Mouse (Mus musculus) frontal cortex, postnatal 14 days (tissue): Measurements from ENCODE around the gene Fgfr2.

Source experiments
- DNase-seq, 2 experiments: peaks; one replicate each; pipeline ENCODE4 v3.0.0; 2022; ENCODE audit warnings: low spot score in 2 of 2

The Fgfr2 gene

DNA sequence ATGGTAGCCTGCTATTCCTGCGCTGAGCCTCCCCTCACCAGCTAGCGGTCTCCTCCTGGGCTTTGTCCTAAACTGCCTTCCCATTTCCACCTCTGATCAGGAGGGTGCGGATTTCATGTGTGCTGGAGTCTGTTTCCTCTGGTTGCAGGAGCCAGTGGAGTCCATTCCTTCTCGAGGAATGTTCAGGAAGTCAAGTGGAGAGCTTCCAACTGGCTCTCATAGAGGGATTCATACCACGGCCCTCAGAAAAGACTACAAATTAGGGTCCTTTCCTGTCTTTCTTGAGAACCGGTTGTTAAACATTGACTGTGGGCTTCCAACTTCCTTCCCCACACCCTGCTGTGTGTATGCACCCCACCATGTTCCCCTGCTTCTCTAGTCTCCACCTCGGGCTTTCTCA lies 2834.9 kb downstream of the Fgfr2 start:
- no peak for DNase-seq

DNA sequence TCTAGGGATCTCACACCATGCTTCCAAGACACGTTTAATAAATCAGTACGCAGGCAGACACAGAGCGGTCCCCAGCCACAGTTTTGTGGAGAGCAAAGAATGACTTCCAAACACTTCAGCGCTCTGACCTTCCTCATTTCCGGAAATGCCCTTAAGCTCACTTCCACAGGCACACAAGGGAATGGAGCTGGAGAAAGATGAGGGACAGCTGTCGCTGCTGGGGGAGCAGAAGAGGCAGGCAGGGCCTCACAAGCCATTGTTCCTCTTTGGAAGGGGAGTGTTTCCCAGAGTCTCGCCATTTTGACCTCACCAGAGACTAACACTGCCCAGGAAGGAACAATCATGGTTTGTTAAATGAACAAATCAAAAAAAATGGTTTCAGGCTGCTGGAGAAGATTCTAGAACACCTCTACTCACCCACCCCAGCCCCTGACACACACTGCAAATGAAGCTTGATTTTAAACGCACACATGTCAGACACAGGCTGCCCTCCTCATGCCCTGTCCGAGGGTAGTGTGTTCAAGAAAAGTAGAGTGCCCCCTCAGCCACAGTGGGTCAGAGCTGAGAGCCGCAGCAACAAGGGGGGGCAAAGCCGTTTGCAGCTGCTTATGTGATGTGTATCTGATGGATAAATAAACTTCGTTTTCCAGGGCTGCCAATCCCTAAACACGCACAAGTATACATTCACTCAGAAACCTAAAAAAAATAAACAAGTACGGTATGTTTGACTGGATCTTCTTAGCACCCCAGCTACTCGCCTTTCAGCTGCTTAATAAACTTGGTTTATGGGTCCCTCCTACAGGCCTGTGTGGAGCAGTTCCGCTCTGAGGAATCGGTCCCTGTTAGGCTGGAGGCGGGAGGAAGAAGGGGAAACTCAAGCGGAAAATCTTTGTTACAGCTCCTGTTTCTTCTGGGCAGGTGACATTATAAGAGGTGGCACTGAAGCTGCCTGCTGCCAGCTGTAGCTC lies 2844.1 kb downstream of the Fgfr2 start:
- no peak for DNase-seq

DNA sequence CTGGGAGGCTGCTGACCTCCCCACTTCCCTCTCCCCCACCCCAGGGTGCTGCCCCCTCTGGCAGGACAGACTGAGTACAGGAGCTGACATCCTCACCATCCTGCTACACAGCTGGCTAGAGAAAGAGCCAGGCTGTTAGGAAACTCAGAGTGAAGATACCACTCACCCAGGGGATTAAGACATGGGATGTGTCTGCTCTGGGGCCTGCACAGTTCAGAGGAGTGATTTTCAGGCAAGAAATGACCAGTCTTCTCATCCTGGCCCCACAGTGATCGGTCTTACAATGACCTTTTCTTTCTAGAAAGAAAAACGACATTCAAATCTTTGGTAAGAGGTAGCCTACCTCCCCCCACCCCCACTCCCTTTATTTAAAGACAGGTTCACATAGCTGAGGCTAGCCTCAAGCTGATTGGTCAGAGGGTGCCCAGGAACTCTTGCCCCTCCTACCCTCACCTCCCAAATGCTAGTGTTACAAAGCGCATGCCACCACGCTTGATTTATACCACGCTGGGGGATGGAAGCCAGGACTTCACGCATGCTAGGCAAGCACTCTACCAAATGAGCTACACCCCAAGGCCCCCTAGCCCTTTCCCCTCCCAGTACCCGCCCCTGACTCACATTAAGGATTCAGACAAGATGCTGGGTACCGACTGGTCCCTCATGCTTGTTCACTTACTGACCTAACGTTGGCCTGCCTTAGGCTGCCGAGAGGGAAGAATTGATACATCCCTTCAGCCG lies 2845.0 kb downstream of the Fgfr2 start:
- DNase-seq, result no peak

DNA sequence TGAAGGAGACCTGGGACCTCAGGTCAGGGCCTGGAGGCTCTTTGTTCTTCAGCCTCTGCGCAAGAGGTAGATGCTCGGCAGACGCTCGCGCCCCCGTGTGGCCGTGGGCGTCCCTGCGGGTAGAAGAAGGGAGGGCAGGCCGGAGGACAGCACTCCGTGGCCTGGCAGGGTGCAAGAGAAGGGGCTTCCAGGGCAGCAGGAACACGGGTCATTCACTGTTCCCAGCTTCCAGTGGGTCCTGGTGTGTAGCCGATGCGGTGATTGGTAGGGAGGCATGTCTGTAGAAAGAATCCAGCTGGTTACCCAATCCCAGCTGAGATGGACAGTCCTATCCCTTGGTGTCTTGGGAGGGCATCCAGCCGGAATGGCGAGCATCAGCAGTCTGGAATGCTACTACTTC lies 2849.9 kb downstream of the Fgfr2 start:
- peak in 1 of 2 experiments; percentile 65 for DNase-seq

DNA sequence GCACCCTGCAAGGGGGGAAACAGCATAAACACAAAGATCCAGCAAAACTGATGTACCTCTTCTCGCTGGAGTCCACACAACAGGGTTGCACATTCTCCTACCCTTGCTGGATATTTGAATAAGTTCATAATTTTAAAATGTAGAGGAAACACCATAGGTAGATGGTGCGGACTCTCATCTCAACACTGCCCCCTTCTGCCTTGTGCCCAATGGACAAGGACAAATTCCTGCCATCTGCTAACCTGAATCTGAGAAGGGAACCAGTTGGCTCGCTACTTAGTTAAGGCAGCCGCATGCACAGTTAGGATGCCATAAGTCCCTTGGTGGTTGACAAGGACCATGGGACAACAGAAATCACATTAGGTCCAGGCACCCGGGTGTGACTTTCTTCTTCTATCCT lies 2852.3 kb downstream of the Fgfr2 start:
- DNase-seq, result no peak

DNA sequence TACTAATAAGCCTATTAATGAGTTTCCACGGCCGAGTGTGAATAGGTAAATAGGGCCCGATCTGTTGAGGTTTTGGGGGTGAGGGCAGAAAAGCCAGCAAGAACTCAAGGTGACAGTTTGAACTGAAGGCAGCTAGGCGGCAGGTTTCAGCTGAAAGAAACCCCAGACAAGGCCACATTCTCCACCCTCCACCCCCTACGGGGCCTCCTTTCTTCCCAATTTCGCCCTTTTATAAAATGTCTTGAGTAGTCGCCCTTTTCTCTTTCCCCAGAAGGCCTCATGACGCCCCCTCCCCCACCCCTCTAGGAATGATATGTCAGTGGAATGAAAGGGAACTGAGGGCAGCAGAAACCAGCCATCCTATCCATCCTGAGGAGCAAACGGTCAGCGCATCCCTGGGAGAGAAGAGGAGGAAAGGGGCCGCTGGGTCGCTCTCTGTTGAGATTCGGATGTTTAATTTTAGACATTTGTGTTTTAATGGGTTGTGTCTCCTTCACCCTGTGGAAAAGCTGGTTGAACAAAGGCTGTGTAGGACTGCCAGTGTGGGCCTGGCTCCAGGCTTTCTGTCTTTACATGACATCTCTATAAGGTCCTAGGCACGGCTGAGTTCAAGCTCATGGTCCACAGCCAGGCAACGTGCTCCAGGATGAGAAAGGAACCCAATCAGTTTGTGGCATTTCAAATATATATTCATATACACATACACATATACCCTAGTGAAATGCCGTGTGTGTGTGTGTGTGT lies 2853.9 kb downstream of the Fgfr2 start:
- no peak for DNase-seq

DNA sequence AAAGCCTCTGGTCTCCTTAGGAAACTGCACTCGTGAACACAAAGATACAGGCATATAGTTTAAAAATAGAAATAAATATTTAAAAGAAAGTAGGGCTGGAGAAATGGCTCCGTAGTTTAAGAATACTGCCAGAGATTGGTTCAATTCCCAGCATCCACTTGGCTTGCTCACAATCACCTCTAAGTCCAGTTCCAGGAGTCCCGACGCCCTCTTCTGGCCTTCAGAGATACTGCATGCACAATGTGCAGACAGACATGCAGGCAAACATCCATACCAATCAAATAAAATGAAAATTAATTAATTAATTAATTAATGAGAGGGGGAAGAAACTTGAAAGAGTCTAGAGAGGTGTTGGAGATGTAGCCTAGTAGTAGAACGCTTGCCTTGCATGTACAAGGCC lies 2856.1 kb downstream of the Fgfr2 start:
- DNase-seq, result no peak

DNA sequence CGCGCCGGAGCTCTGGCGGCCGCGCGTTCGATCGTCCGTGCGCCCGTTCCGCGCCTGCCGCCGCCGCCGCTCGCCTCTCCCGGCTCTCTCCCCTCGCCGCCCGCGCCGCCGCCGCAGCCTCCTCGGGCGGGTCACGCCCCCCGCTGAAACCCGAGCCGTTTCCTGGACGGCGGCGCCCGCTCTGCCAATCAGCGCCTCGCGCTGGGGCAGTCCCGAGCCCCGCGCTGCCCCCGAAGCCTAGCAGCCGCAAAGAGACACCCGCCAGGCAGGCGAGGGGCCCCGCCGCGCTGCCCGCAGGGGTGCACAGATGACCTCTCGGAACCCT lies 2857.0 kb downstream of the Fgfr2 start:
- peak in 1 of 2 experiments; percentile 40 for DNase-seq

DNA sequence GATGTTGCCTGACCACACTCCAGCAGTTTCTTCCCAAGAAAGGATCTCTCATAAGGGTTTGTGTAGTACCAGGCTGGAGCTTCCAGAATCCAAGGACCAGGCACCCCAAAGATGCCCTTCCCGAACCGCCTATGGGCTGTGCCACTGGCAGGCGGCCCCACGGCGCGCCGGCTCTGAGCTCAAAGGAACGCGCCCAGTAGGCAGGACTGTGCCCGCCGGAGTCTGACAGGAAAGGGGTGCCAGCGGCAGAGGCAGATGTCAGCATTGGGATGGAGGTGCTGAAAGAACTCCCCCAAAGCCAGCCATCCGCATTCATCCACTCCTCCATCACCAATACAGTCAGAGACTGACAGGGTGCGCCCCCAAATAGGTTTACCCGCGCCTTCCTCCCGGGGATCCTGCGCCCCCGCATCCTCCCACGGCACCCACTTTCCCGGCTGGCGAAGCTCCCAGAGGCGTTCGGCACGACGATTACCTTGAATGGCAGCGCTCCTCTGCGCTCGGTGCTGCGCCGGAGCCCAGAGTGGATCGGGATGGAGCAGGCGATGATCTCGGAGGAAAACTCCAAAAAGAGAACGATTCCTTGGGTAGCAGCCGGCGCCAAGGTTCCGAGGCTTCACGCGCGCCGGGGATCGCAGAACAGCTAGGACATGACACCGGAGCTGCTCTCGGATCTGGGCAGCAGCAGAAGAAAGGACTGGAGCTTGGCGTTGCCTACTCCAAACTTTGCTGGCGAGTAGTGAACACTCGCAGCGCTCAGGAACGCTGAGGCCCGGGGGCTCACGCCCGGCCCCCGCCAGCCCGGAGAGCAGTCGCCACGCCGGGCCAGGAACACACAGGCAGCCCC lies 2857.6 kb downstream of the Fgfr2 start:
- DNase-seq, result peak; percentile 23 to 40

DNA sequence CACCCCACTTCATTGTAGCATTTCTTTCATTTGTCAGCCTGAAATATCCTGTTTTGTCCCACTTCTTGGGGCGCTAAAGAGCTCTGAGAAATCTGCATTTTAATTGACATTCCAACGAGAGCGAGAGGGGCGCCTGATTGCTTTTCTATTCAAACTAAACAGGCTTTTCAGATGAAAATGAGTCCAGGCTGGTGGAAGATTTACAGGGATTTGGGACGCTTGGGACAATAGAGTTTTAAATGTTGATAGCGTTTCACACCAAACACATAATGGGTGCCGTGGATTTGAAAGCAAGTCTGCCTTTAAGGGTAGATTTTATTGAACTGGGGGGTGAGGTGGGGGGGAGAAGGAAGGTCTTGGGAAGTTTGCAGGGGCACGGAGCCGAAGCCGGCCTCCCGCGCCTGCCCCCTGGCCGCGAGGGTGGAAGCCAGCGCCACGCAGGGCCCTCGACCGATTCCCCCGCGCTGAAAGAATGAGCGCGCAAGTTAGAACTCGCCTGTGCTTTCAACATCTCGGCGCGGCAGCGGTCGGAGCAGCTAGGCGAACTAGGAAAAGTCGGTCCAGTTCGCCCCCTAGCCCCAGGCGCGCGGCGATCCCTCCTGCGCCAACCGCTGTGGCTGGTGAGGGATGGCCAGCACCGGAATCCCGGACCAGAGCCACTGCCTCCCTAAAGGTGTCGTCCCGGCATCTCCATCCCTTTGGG lies 2858.4 kb downstream of the Fgfr2 start:
- DNase-seq, result peak; percentile 29 to 47

DNA sequence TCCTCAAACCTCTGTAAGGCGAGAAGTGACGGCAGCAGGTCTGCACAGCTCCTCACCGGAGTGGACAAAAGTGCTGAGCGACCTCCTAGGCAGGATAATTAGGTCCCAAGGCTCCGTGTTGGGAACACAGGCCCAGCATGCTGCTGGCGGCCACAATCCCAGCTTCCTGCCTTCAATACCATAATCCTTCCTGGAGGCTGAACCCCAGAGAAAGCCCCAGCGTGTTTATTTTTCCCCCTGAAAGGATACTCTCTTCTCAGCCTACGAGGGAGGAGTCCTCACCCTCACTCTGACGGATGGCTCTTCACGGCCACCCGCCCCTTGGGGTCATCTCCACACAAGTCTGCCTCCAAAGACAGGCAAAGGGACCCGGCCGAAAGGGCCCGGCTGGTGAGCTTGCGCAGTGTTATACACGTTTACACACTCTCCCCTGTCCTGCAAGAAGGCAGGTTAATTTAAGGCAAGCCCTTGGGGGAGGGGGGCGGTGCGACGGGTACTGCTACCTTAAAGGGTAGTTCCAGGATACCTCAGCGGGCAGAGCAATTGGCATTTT lies 2859.3 kb downstream of the Fgfr2 start:
- no peak for DNase-seq

DNA sequence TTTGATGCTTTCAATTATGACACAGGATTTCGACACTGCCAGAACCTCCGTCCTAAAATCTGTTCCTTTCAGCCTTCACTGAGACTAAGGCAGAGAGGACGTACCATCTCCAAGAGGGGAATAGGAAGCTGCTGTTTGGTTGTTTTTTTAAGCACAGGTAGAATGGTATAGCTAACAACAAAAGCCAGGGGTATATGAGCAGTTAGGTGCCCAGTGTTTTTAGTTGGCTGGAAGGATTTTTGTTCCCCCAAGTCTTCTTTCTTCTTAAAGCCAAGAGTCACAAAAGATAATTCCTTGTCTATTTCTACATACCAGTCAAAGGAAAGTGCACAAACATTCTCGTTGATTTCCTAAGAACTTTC lies 2859.9 kb downstream of the Fgfr2 start:
- no peak for DNase-seq

DNA sequence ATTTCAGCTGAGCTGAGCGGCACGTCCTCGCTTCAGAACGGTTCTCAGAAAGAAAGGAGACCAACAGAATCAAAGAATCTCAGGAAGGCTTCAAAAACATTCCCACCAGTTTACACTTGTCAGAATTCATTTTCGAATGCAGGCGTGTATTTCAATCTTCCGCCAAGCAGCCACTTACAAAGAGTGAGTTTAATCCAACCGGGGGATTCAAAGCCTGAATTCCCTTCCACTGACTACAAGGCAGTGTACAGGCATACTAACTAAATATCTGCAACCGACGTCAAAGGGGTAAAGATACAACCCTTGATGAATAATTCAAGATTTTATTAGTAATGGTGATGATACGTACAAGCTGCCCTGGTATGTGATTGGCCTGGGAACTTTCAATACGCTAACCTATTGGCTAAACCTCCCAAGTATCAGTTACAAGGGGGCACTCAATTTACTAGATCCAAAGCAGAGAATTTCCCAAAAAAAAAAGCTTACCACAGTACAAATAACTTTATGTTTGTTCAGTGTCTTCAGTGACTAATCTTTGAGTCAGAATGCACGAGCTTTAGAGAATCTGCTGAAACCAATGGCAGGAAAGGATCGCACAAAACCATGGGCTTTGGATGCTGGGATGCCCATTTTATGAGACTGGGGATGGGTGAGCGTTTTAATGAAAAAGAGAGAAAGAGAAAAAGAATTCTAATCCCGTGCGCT lies 2860.5 kb downstream of the Fgfr2 start:
- DNase-seq, result no peak

DNA sequence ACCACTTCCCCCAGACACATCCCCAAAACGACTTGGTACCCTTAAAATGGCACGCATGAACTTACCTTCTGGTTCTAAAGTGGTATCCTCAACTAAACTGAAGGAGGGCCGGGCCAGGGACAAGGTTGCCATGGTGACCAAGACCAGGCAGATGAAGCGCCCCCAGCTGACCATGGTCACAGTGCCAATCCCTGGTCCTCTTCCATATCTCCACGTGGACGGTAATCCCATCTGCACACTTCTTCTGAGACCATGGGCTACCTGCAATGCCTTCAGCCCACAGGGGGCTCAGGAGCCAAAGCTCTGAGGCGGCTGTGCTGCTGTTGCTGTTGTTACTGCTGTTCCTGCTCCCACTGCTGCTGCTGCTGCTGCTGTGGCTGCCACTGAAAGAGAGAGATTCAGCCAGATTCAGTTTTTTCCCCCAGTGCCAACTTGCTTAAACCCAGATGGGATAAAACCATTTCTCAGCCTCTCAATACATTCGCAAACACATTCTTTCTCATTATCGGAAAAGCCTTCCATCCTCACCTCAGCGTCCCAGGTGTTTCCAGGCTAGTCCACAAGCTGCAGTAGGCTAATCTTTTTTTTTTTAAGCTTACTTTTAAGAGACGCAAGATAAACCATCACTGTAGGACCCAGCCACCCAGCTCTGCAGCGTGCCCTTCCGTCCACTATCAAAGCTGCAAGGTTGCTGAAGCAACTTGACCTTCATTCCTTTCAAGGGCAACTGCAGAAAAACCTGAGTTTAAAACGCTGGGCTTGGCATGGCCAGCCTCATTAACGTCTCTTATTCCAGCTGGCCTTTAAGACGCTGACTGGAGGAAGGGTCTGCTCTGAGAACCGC lies 2861.2 kb downstream of the Fgfr2 start:
- DNase-seq, result no peak

DNA sequence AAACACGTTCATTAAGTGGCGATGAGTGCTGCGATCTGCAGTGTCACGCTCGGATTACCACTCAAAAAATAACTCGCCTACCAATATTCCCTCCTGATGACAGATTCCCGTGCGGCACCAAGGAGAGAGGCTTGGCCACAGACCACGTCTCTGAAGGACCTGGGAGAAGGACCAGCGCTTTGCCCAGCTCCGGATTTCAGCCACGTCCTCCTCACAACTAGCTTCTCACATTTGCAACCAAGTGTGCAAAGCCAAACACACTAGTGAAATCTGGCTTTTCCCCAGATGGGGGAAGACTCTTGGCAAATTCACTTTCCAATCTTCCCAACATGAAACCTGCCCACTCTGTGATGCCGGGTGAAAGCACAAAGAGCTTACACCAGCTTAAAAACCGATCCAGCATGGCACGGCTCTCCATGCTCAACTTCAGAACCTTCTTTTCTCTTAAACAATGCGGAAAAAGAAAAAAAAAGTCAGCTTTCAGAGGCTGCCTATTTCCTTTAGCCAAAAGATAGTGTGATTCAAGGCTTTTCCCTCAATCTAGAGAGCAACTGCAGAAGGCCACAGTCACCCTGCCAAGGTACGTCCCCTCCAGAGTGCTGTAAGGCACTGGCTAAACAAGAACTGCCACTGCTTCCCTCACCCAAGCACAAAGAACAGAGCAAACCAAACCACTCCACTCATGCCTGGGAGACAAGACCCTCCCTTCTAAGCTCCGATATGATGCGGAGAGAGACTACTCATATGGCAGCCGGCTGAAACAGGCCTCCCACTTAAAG lies 2862.1 kb downstream of the Fgfr2 start:
- no peak for DNase-seq

DNA sequence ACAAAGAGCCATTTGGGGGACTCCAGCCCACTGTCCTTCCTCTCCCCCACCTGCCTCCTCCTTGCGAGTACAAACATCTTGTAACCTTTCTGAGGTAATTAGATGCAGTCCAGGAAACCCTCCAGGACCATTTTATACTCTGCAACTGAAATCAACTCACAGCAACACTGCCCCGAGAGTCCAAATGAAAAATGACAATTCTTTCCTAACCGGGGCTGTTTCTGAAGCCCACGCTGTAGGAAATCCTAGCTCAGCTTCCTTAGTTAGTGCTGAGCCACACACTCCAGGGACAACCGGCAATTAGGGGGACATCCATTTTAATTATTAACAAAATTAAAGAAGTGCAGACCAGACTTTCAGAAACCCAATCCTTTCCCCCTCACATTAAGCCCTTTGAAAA lies 2863.1 kb downstream of the Fgfr2 start:
- no peak for DNase-seq

DNA sequence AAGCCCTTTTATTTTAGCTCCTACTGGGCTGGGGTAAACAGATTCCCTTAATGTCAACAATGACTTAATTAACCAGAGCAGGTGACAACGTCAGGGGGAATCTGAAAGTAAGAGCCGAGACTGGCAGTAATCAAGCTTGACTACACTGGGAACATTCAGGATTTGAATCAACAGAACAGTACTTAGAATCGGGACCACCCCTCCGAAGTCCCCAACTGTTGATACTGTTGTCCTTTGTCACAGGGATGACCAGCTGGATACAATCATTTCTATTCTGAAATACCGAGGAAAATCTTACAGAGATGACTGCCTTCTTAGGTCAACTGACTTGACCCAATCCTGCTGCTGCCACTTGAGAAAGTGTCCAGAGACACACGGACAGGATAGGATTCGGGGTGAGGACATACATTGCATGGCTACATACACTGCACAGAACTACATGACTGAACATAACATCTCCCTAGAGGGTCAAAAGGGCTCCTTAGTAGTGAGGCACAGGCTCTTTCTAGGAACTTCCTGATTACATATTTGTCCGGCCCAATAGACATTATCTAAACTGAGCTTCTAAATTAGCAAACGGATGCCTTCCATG lies 2864.3 kb downstream of the Fgfr2 start:
- no peak for DNase-seq
